Mouse (Mus musculus) layer of hippocampus, adult 9-10 months (tissue): ENCODE data around the gene Cradd.

Experiments used
- DNase-seq: peaks from one replicate; pipeline ENCODE4 v3.0.0; 2022; ENCODE audit warnings: low spot score

Cradd gene

GRCm38 (mm10) chr10:95239196-95240069 lies 84.5 kb downstream of the Cradd start:
- DNase-seq, result no peak

GRCm38 (mm10) chr10:95238667-95239066 lies 85.3 kb downstream of the Cradd start:
- no peak for DNase-seq

GRCm38 (mm10) chr10:95236226-95236625 lies 87.7 kb downstream of the Cradd start:
- no peak for DNase-seq

GRCm38 (mm10) chr10:95234661-95235060 lies 89.3 kb downstream of the Cradd start:
- no peak for DNase-seq

GRCm38 (mm10) chr10:95233044-95233443 lies 90.9 kb downstream of the Cradd start:
- DNase-seq, result no peak

- DNase-seq, result no peak
Observed at GRCm38 (mm10) chr10:95232554-95232953, 91.4 kb downstream of the Cradd start.

GRCm38 (mm10) chr10:95228192-95228591 lies 95.7 kb downstream of the Cradd start:
- DNase-seq, result no peak

- no peak for DNase-seq
Observed at GRCm38 (mm10) chr10:95227590-95227989, 96.3 kb downstream of the Cradd start.

GRCm38 (mm10) chr10:95226772-95227171 lies 97.2 kb downstream of the Cradd start:
- DNase-seq, result no peak

- no peak for DNase-seq
Observed at GRCm38 (mm10) chr10:95225006-95225405, 98.9 kb downstream of the Cradd start.

GRCm38 (mm10) chr10:95223211-95223610 lies 100.7 kb downstream of the Cradd start:
- DNase-seq, result no peak

GRCm38 (mm10) chr10:95221914-95222313 lies 102.0 kb downstream of the Cradd start:
- DNase-seq, result no peak

GRCm38 (mm10) chr10:95220536-95220935 lies 103.4 kb downstream of the Cradd start:
- no peak for DNase-seq

- no peak for DNase-seq
Observed at GRCm38 (mm10) chr10:95218683-95219060, 105.3 kb downstream of the Cradd start.

- DNase-seq, result no peak
Observed at GRCm38 (mm10) chr10:95217956-95218682, 105.8 kb downstream of the Cradd start.

GRCm38 (mm10) chr10:95215324-95215723 lies 108.6 kb downstream of the Cradd start:
- no peak for DNase-seq

- no peak for DNase-seq
Observed at GRCm38 (mm10) chr10:95213820-95214219, 110.1 kb downstream of the Cradd start.

GRCm38 (mm10) chr10:95213311-95213710 lies 110.6 kb downstream of the Cradd start:
- no peak for DNase-seq

- no peak for DNase-seq
Observed at GRCm38 (mm10) chr10:95211660-95212059, 112.3 kb downstream of the Cradd start.

GRCm38 (mm10) chr10:95210664-95211372 lies 113.1 kb downstream of the Cradd start:
- DNase-seq, result no peak

- DNase-seq, result no peak
Observed at GRCm38 (mm10) chr10:95210167-95210566, 113.8 kb downstream of the Cradd start.

GRCm38 (mm10) chr10:95207423-95207822 lies 116.5 kb downstream of the Cradd start:
- no peak for DNase-seq

GRCm38 (mm10) chr10:95201514-95201913 lies 122.4 kb downstream of the Cradd start:
- no peak for DNase-seq
